ENCODE assay signal across 20 mouse cellular contexts in the genomic region with DNA sequence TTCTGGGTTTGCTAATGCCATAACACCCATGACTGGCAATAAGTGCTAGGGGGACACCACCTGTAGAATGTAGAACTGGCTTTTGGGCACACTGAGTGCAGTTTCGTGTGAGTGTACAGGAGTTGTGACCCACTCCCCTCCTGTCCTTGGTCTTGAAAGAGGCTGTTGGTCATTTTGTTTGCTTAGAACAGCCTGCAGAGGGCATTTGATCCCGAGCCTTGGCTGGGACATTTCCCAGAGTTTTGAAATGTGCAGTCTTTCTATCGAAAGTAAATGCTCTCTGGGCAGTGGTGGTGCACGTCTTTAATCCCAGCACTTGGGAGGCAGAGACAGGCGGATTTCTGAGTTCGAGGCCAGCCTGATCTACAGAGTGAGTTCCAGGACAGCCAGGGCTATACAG. TPM values are rescaled to one million over a fixed set of nuclear protein-coding genes. Genes with fewer than 3 reads are reported as not detected.
"Had no signal": no experiment of that assay in that cellular context is flagged by ENCODE, and none has a peak within 500 bp of the region (broad histone marks: within the 10 kb centered on the region; RNA-seq: fewer than 3 reads in every experiment).

No protein-coding gene starts in this region.

- H3K4me1 ChIP-seq: midbrain, embryonic 12.5 days; neural tube, embryonic 13.5 days; neural tube, embryonic 15.5 days had no signal

- H3K27ac ChIP-seq: midbrain, embryonic 10.5 days; midbrain, embryonic 12.5 days; neural tube, embryonic 13.5 days; neural tube, embryonic 15.5 days; stomach, embryonic 15.5 days; stomach, postnatal 0 days had no signal

- DNase-seq: lung, adult 18-20 months; lung, embryonic 14.5 days; lung, postnatal 10 days; lung, postnatal 4 days; midbrain, embryonic 14.5 days; retina, postnatal 1 day; right cerebral cortex, adult 18-20 months; right cerebral cortex, postnatal 25 days; right cerebral cortex, postnatal 4 days; thymus, adult 2 months; thymus, postnatal 25 days; thymus, postnatal 4 days had no signal

- H3K27me3 ChIP-seq: midbrain, embryonic 12.5 days; neural tube, embryonic 13.5 days; neural tube, embryonic 15.5 days; stomach, embryonic 15.5 days had no signal

- H3K4me3 ChIP-seq: midbrain, embryonic 10.5 days; midbrain, embryonic 12.5 days; myocyte; neural tube, embryonic 13.5 days; neural tube, embryonic 15.5 days; stomach, embryonic 15.5 days had no signal

RNA-seq across cellular contexts. Expression of gene Tesc, which starts 31.6 kb away (rescaled TPM):
- total RNA-seq: megakaryocyte-erythroid progenitor cell, adult 5-6 weeks had no signal
